Mouse (Mus musculus) left cerebral cortex, postnatal 36 days (tissue): ENCODE results near the gene Yap1. TPM values are rescaled to one million over a fixed set of nuclear protein-coding genes. Genes with fewer than 3 reads are reported as not detected.

Source experiments
- total RNA-seq, 2 experiments: library from RNA; stranded (reverse); gene quantifications; 2 replicates each; pipeline ENCODE4 v1.2.3; 2021

Yap1 gene
- total RNA-seq, 2 experiments from 2014 or later = 17.2 to 19.0 TPM

Other genes starting within 250 kb of the Yap1 start
- gene Tmem123, start 240.6 kb downstream of the Yap1 start, total RNA-seq = 10 to 100 TPM; 11.1 to 11.2 TPM
- gene Birc2, start 167.5 kb downstream of the Yap1 start, total RNA-seq = 10 to 100 TPM; 32.2 to 34.9 TPM
- 1 to 10 TPM; 2.4 to 2.6 TPM for gene Birc3, start 131.4 kb downstream of the Yap1 start, total RNA-seq
- gene Cfap300, start 38.2 kb upstream of the Yap1 start, total RNA-seq = 10 to 100 TPM in 1 of 2 experiments, 1 to 10 TPM in 1; 9.2 to 14.0 TPM
- 10 to 100 TPM; 19.4 to 20.6 TPM for gene Cep126, start 129.7 kb upstream of the Yap1 start, total RNA-seq